Mouse (Mus musculus): ENCODE measurements around the gene Sncb.

GRCm38 (mm10) chr13:54737488-54738212, 28.7 kb downstream of the Sncb start:
- no peak for TF ChIP-seq CTCF (IDR thresholded peaks at IDR 0.05; ENCODE audit: extremely low read depth, insufficient read depth, insufficient read length, insufficient replicate concordance)
- TF ChIP-seq POLR2A (IDR thresholded peaks at IDR 0.05; ENCODE audit: low read depth, low read length), result no peak
